Mouse (Mus musculus) cortical plate, adult 2 months (tissue): ENCODE measurements around the gene 1700029P11Rik.

Source experiments
- CTCF ChIP-seq: fragments of 200-500 bp; IDR thresholded peaks from 2 replicates; pipeline ENCODE4 v1.5.1; 2011; ENCODE audit warnings: mild to moderate bottlenecking, control low read depth, low read length; ENCODE audit not compliant: insufficient read depth; ENCODE audit errors: extremely low read depth
- POLR2A ChIP-seq: fragments of 200-500 bp; IDR thresholded peaks from 2 replicates; pipeline ENCODE4 v1.6.1; 2011; ENCODE audit warnings: mild to moderate bottlenecking, low read length, control low read depth; ENCODE audit not compliant: insufficient read depth; ENCODE audit errors: extremely low read depth

DNA sequence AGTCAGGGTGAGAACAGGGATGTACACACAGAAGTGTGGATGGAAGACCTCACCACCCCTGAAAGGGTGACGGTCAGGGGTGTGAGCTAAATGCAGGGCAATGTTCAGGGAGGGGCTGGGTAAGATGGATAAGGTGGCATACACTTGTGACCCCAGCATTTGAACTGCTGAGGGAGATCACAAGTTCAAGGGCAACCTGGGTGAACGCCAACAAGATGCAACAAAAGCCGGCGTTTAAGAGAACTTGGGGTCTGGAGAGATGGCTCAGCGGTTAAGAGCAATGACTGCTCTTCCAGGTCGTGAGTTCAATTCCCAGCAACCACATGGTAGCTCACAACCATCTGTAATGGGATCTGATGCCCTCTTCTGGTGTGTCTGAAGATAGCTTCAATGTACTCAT, 25.6 kb upstream of the 1700029P11Rik start:
- no peak for TF ChIP-seq POLR2A
- TF ChIP-seq CTCF, result no peak
